Mouse (Mus musculus) liver, embryonic 12.5 days (tissue): Measurements from ENCODE around the gene Agl. TPM values are rescaled to one million over a fixed set of nuclear protein-coding genes. Genes with fewer than 3 reads are reported as not detected.

Experiments used
- ATAC-seq: fragments of 200-750 bp; cut with Nextera tagmentation; 2 replicates; pipeline ENCODE4 v1.8.0; 2017; ENCODE audit warnings: moderate number of reproducible peaks, mild to moderate bottlenecking, moderate library complexity
- H3K27ac ChIP-seq: fragments of 300-500 bp; sonication (generic); 2 replicates; pipeline ENCODE4 v1.5.1; 2016; ENCODE audit warnings: mild to moderate bottlenecking
- H3K27me3 ChIP-seq: fragments of 300-500 bp; sonication (generic); replicated peaks from 2 replicates; pipeline ENCODE4 v1.6.1; 2016; ENCODE audit warnings: mild to moderate bottlenecking, moderate library complexity
- H3K36me3 ChIP-seq: fragments of 300-500 bp; sonication (generic); 2 replicates; pipeline ENCODE4 v1.6.1; 2016; ENCODE audit warnings: mild to moderate bottlenecking, moderate library complexity
- H3K4me1 ChIP-seq: fragments of 300-500 bp; sonication (generic); 2 replicates; pipeline ENCODE4 v1.6.1; 2016
- H3K4me2 ChIP-seq: fragments of 300-500 bp; sonication (generic); 2 replicates; pipeline ENCODE4 v1.6.1; 2016; ENCODE audit warnings: mild to moderate bottlenecking, moderate library complexity
- H3K4me3 ChIP-seq: fragments of 300-500 bp; sonication (generic); 2 replicates; pipeline ENCODE4 v1.5.1; 2016; ENCODE audit warnings: mild to moderate bottlenecking, moderate library complexity
- H3K9ac ChIP-seq: fragments of 300-500 bp; sonication (generic); 2 replicates; pipeline ENCODE4 v1.6.1; 2016; ENCODE audit warnings: mild to moderate bottlenecking, moderate library complexity
- H3K9me3 ChIP-seq: fragments of 300-500 bp; sonication (generic); replicated peaks from 2 replicates; pipeline ENCODE4 v1.6.1; 2016; ENCODE audit warnings: mild to moderate bottlenecking, moderate library complexity
- WGBS: fragments of 180-500 bp; shearing (Covaris S2); methylation state at CpG from one replicate; pipeline ENCODE4 v1.1.7; 2016; ENCODE audit not compliant: insufficient replicate concordance; 5-methylcytosine and 5-hydroxymethylcytosine counted together
- polyA plus RNA-seq: library from polyadenylated mRNA; unstranded; fragments of >200 nt; fragmentation: Nextera tagmentation; extraction: Ambion mirVana; gene quantifications from 2 replicates; pipeline ENCODE4 v1.2.1, GENCODE M21; 2016

The Agl gene
- polyA plus RNA-seq, 1 experiment from 2014 or later, result 7.1 TPM

GRCm38 (mm10) chr3:116835350-116835749 is 27.4 kb upstream of the Agl start:
- peak overlapping the region; percentile 67 for H3K4me2 ChIP-seq
- H3K4me1 ChIP-seq, result peaks cover 4% of the 10 kb centered on the region
- no peaks in the 10 kb centered on the region for H3K9me3 ChIP-seq
- no peak overlapping the region for H3K9ac ChIP-seq
- H3K27ac ChIP-seq, result no peak overlapping the region
- no peaks in the 10 kb centered on the region for H3K36me3 ChIP-seq
- ATAC-seq, result no peak
- 62% methylated on average over 4 of the region's 4 CpGs for WGBS
- H3K4me3 ChIP-seq, result peak overlapping the region; percentile 38
- H3K27me3 ChIP-seq, result no peaks in the 10 kb centered on the region

- Histone ChIP-seq H3K4me2 (no peak overlapping the region), H3K9me3 (no peaks in the 10 kb centered on the region), H3K4me1 (peaks cover 4% of the 10 kb centered on the region), H3K27me3 (no peaks in the 10 kb centered on the region), H3K4me3 (no peak overlapping the region), H3K27ac (no peak overlapping the region), H3K36me3 (no peaks in the 10 kb centered on the region), H3K9ac (no peak overlapping the region)
- no peak for ATAC-seq
- 86% methylated on average over 6 of the region's 6 CpGs for WGBS
Measured at GRCm38 (mm10) chr3:116834241-116834640, 26.3 kb upstream of the Agl start.

GRCm38 (mm10) chr3:116833491-116833890 is 25.5 kb upstream of the Agl start:
- H3K9me3 ChIP-seq, result no peaks in the 10 kb centered on the region
- H3K27ac ChIP-seq, result no peak overlapping the region
- no peak overlapping the region for H3K9ac ChIP-seq
- 82% methylated on average over 4 of the region's 4 CpGs for WGBS
- H3K4me1 ChIP-seq, result peaks cover 4% of the 10 kb centered on the region
- H3K4me3 ChIP-seq, result no peak overlapping the region
- ATAC-seq, result no peak
- H3K4me2 ChIP-seq, result no peak overlapping the region
- no peaks in the 10 kb centered on the region for H3K36me3 ChIP-seq
- H3K27me3 ChIP-seq, result no peaks in the 10 kb centered on the region

GRCm38 (mm10) chr3:116832526-116833310 is 24.8 kb upstream of the Agl start:
- no peak overlapping the region for H3K4me3 ChIP-seq
- no peak overlapping the region for H3K9ac ChIP-seq
- H3K36me3 ChIP-seq, result no peaks in the 10 kb centered on the region
- ATAC-seq, result no peak
- no peaks in the 10 kb centered on the region for H3K9me3 ChIP-seq
- H3K27ac ChIP-seq, result no peak overlapping the region
- 79% methylated on average over 7 of the region's 7 CpGs for whole genome bisulfite sequencing
- no peaks in the 10 kb centered on the region for H3K27me3 ChIP-seq
- H3K4me2 ChIP-seq, result no peak overlapping the region
- peaks cover 4% of the 10 kb centered on the region for H3K4me1 ChIP-seq

GRCm38 (mm10) chr3:116831324-116831723 is 23.4 kb upstream of the Agl start:
- no peaks in the 10 kb centered on the region for H3K9me3 ChIP-seq
- H3K27me3 ChIP-seq, result no peaks in the 10 kb centered on the region
- H3K4me3 ChIP-seq, result no peak overlapping the region
- no peaks in the 10 kb centered on the region for H3K36me3 ChIP-seq
- no peak overlapping the region for H3K9ac ChIP-seq
- ATAC-seq, result no peak
- peaks cover 4% of the 10 kb centered on the region for H3K4me1 ChIP-seq
- no peak overlapping the region for H3K4me2 ChIP-seq
- 66% methylated on average over 5 of the region's 5 CpGs for WGBS
- H3K27ac ChIP-seq, result no peak overlapping the region

GRCm38 (mm10) chr3:116829274-116829920 is 21.4 kb upstream of the Agl start:
- no peaks in the 10 kb centered on the region for H3K4me1 ChIP-seq
- H3K27me3 ChIP-seq, result no peaks in the 10 kb centered on the region
- no peak for ATAC-seq
- no peak overlapping the region for H3K4me3 ChIP-seq
- WGBS, result 66% methylated on average over 10 of the region's 10 CpGs
- H3K27ac ChIP-seq, result no peak overlapping the region
- H3K9ac ChIP-seq, result no peak overlapping the region
- H3K9me3 ChIP-seq, result no peaks in the 10 kb centered on the region
- no peak overlapping the region for H3K4me2 ChIP-seq
- H3K36me3 ChIP-seq, result no peaks in the 10 kb centered on the region

GRCm38 (mm10) chr3:116826471-116827215 is 18.7 kb upstream of the Agl start:
- H3K36me3 ChIP-seq, result no peaks in the 10 kb centered on the region
- H3K27me3 ChIP-seq, result no peaks in the 10 kb centered on the region
- 71% methylated on average over 4 of the region's 4 CpGs for WGBS
- H3K4me1 ChIP-seq, result no peaks in the 10 kb centered on the region
- no peak for ATAC-seq
- H3K4me3 ChIP-seq, result no peak overlapping the region
- no peaks in the 10 kb centered on the region for H3K9me3 ChIP-seq
- no peak overlapping the region for H3K9ac ChIP-seq
- no peak overlapping the region for H3K4me2 ChIP-seq
- no peak overlapping the region for H3K27ac ChIP-seq

GRCm38 (mm10) chr3:116817231-116817630 is 9.3 kb upstream of the Agl start:
- H3K4me3 ChIP-seq, result no peak overlapping the region
- no peaks in the 10 kb centered on the region for H3K27me3 ChIP-seq
- ATAC-seq, result no peak
- WGBS, result 89% methylated on average over 7 of the region's 7 CpGs
- H3K9me3 ChIP-seq, result no peaks in the 10 kb centered on the region
- no peaks in the 10 kb centered on the region for H3K36me3 ChIP-seq
- no peak overlapping the region for H3K4me2 ChIP-seq
- no peak overlapping the region for H3K9ac ChIP-seq
- H3K4me1 ChIP-seq, result no peaks in the 10 kb centered on the region
- H3K27ac ChIP-seq, result no peak overlapping the region

- Histone ChIP-seq H3K4me2 (no peak overlapping the region), H3K27ac (no peak overlapping the region), H3K36me3 (no peaks in the 10 kb centered on the region), H3K27me3 (no peaks in the 10 kb centered on the region), H3K9ac (no peak overlapping the region), H3K9me3 (no peaks in the 10 kb centered on the region), H3K4me3 (no peak overlapping the region), H3K4me1 (no peaks in the 10 kb centered on the region)
- 76% methylated on average over 3 of the region's 3 CpGs for WGBS
- no peak for ATAC-seq
Measured at GRCm38 (mm10) chr3:116816674-116817215, 8.8 kb upstream of the Agl start.

GRCm38 (mm10) chr3:116815916-116816315 is 8.0 kb upstream of the Agl start:
- no peak overlapping the region for H3K27ac ChIP-seq
- 72% methylated on average over 4 of the region's 4 CpGs for WGBS
- no peak overlapping the region for H3K9ac ChIP-seq
- H3K27me3 ChIP-seq, result no peaks in the 10 kb centered on the region
- H3K36me3 ChIP-seq, result no peaks in the 10 kb centered on the region
- no peaks in the 10 kb centered on the region for H3K9me3 ChIP-seq
- H3K4me3 ChIP-seq, result no peak overlapping the region
- no peaks in the 10 kb centered on the region for H3K4me1 ChIP-seq
- no peak for ATAC-seq
- no peak overlapping the region for H3K4me2 ChIP-seq

GRCm38 (mm10) chr3:116815305-116815797 is 7.4 kb upstream of the Agl start:
- 54% methylated on average over 6 of the region's 6 CpGs for WGBS
- no peak overlapping the region for H3K27ac ChIP-seq
- H3K9me3 ChIP-seq, result no peaks in the 10 kb centered on the region
- H3K36me3 ChIP-seq, result no peaks in the 10 kb centered on the region
- H3K4me3 ChIP-seq, result no peak overlapping the region
- H3K9ac ChIP-seq, result no peak overlapping the region
- no peaks in the 10 kb centered on the region for H3K27me3 ChIP-seq
- H3K4me1 ChIP-seq, result no peaks in the 10 kb centered on the region
- no peak for ATAC-seq
- H3K4me2 ChIP-seq, result no peak overlapping the region

- ATAC-seq, result no peak
Measured at GRCm38 (mm10) chr3:116812946-116813345, 5.0 kb upstream of the Agl start.

More at GRCm38 (mm10) chr3:116812946-116813345, 5.0 kb upstream of the Agl start:
- 74% methylated on average over 2 of the region's 2 CpGs for WGBS
- Histone ChIP-seq H3K9ac (no peak overlapping the region), H3K36me3 (no peaks in the 10 kb centered on the region), H3K27me3 (no peaks in the 10 kb centered on the region), H3K4me1 (peaks cover 10% of the 10 kb centered on the region; the same call in 1 of the 2 replicates), H3K27ac (no peak overlapping the region), H3K9me3 (no peaks in the 10 kb centered on the region), H3K4me3 (no peak overlapping the region), H3K4me2 (no peak overlapping the region)
